Mouse (Mus musculus): ENCODE results near the gene Txnl4b.

The Txnl4b gene

DNA sequence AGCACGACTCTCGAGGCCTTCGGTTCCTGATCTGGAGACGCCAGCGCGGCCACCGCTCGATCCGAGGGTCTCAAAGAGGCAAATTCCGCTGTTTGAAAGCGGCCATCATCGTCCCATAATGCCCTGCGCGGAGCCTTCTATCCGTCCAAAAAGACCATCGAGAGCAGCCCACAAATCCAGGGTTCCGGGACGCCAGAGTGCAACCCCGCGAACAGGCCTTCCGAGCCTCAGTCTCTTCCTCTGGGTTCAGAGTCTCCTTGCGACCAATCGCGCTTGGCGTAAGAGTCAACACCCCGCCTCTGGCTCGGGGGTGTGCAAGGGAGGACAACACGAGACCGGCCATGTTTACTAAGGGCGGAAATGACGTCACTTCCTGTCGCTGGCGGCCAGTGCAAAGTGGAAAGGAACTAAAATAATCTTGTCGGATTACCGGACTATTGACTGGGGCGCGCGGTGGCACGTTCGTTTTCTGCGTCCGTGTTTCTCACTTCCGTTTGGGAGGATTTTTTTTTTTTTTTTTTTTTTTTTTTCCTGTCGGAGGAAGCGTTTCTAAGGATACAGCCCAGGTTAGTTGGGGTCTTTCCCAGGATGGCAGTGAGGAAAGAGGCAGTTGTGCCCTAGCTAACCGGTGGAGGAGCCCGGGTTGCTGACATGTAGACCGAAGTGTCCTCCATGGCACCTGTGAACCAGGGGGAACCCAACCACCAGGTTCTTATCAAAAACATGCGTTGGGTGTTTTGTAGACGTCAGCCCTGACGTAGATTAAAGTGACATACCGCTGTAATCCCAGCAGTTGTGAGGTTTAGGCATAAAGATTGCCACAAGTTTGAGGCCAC lies at the start of gene Txnl4b, which contains the start of gene Dhx38:
Txnl4b (plus strand) TSS at position 395 of the 836 bp plus-strand sequence.
Dhx38 (minus strand) TSS at position 364 of the 836 bp plus-strand sequence.
- DNase-seq = peak; percentile 99

DNA sequence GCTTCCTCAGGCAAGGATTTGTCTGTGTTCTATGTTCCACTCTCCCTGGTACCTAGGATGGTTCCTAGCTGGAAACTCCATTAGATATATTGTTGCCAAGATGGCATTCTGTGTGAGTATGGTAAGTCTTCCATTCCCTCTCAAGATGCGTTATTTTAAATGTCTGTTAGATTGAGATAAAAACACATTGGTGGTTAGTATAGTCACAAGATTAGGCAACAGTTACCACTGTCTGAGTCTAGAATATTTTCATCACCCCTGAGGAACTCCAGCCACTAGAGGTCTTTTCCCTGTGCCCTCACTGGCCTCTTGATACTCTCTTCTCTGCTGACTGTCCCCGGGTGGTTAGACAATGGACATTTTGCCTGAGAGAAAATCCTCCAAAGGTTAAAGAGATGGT lies 41.7 kb upstream of the Txnl4b start:
- DNase-seq = no peak

DNA sequence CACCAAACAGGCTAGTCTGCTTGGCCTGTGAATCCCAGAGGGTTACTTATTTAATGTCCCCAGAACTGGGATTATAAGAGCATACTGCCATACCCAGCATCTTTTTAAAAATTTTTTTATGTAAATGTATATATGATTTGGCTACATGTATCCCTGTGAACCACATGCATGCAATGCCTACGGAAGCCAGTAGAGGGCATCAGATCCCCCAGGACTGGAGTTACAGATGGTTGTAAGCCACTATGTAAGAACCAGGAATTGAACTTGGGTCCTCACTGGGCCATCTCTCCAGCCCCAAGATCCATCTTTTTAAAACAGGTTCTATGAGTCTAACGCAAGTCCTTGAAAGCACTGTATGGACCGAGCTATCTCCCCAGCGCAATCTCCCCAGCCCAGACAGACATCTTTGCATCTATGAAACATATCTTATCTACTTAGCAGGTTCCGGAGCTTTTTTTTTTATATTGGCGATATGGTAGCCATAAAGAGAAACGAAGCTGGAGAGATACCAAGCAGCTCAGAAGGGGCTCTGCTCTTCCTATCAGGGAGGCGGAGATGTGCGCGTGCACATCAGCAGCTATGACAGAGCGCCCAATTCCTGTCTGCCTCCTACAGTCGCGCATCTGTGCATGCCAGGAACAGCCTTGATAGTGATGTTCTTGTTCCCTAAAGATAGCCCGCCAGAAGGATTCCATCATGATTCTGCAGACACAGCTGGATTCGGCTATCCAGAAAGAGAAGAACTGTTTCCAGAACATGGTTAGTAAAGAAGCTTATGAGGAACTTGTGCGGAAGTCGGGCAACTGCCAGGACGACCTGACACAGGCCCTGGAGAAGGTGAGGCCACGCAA lies 30.3 kb upstream of the Txnl4b start:
- DNase-seq = peak; percentile 30

DNA sequence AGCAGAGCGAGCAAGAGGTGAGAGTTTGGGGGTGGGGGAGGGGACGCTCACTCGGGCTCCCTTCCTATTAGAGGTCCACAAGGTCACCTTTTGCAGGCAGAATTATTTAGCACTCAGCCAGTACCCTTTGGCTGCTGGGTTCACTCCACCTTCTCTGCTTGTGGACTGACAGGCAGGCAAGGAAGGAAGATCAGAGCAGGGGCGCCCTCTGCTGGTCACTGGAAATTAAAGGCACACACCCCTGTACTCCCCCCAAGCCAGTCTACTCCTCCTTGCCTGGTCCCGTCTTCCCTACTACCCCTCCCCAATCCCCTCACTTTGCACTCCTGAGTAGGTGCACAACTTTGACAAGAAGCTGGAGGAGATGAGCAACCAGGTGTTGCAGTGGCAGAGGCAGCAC lies 29.0 kb upstream of the Txnl4b start:
- peak; percentile 84 for DNase-seq

DNA sequence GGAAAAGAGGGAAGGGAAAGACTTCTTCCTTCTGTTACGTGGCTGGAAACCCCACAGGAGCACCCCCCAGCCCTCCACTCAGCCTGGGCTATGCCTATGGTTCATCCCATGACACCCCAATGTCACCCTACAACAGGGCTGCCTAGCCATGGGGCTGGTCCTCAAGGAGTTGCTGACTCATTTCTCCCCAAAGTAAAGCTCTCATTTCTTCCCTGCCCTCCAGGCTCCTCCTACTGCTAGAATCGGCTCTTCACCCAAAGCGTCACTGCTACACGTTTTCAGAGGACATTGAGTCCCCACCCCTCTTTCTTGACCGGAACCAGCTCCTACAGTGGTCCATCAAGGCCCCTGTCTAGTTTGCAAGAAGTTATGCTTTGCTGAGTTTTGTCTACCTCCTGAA lies 23.5 kb upstream of the Txnl4b start:
- no peak for DNase-seq

DNA sequence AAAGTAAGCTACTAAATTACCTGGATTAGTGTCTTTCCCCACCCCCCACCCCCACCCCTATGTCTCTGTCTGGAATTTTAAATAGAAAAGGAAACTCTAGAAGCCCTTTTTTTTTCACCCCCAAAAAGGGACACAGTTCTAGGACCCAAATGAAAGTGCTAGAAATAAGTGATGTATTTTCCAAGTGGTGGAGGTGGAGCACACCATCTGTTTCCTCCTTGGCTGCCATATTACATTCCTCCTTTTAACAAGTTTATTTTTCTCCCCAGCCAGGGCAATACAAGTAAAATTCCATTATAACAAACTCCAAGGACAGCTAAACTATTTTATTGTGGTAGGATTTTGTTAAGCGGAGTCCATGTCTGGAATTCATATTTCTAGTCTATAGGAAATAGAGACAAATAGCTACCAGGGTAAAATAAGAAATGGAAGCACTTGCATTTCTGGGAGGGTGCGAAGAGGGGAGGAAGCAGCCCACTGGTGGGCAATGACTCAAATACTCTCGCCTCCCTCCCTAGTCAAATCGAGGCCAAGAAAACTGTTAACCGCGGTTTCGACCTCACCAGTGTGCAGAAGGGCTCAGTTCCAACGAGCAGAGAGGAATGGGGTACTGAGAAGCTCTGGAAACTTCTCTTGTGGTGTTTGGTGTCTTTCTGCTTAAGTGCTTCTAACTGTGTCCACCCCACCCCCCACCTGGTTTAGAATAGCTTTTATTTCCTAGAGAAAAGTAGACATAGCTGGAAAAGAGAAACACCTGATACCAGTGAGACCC lies 22.8 kb upstream of the Txnl4b start:
- no peak for DNase-seq

DNA sequence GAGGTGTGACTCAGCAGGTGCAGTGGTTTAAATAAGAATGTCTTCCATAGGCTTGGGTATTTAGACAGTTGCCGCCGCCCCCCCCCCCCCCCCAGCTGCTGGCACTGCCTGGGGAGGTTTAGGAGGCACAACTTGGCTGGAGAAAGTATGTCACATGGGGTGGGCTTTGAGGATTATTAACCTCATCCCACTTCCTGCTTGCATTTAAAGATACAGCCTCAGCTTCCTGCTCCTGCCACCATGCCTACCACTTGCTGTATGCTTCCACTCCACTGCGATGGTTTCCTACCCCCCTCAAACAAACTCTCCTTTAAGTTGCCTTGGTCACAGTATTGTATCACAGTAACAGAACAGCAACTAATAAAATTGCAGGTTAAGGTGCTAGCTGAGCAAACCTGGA lies 21.6 kb upstream of the Txnl4b start:
- no peak for DNase-seq

DNA sequence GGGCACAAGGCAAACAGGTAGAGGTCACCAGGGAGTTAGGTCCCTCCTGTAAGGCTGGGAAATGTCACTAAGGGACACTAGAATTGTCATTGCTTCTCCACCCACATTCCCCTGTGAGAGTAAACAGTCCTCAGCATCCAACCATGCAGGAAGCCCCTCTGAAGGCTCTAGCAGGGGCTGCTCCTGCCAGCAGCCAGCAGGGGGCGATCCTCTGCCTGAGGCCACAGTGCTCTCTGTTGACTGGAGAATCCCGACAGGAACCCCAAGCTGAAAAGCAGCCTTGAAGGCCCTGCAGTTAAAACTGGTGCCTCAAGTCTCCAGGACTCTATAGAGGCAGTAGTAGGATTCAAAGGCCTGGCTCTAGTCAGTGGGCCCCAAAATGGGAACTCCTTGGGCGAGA lies 14.0 kb upstream of the Txnl4b start:
- peak; percentile 60 for DNase-seq

DNA sequence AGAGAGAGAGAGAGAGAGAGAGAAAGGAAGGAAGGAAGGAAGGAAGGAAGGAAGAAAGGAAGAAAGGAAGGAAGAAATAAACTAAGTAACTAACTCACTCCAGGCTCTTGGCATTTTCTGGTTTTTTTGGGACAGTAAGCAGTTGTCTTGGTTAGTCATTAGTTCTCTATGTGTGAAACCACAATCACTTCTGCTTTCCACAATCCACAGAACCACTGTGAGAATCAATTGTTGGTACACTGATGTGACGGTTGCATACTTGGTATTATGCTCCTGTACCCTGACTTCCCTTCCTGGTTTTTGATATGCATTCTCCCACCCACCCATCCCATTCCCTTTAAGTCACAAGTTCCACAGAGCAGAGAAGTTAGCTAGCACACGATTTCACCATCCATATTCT lies 1.8 kb upstream of the Txnl4b start:
- no peak for DNase-seq

DNA sequence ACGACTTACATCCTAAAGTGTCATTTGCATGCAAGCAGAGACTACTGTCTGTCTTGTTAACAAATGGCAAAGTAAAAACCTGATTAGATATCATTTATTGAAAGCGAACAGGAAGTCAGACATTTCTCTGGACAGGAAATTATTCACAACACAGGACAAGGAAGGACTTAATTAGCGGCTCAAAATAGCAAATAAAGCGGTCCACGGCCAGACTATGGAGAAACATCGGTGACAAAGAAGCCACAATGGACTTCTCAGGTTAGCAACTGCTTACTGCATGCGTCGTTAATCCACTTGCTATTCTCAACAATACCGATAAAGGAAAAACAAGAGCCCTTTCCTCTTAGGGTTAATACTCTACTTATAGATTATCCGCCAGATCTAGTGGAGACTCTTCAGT lies 926 bp upstream of the Txnl4b start:
- no peak for DNase-seq

DNA sequence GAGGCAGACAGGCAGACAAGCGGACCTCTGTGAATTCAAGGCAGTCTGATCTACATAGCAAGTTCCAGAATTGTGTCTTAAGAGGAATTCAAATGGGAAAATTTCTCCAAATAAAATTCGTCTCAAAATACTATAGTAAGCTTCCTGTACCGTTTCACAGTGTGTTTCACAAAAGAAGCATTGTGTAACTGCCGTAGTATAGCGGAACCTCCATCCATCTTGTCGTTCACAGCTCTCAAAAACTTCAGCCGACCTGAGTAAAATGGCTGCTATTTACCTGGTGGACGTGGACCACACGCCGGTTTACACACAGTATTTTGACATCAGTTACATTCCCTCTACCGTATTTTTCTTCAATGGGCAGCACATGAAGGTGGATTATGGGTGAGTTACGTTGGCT lies 5.4 kb downstream of the Txnl4b start:
- DNase-seq = no peak

DNA sequence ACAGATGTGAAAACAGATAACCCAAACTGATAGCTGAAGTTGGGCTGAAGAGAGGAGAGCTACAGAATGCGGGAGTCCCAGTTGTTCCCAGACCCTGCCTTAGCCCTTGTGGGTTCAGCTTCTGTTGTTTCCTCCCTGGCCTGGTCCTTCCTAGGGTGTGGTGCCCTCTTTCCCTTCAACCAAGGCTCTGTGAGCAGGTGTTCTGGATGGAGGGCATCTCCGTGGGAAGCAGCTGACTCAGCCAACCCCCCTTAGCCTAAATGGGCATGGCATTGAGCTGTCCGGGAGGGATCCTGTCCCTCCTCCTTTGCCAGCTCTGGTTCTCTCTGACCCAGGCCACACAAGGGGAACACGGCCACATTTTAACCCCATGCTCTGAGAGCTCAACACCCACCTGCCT lies 10.6 kb downstream of the Txnl4b start:
- no peak for DNase-seq

DNA sequence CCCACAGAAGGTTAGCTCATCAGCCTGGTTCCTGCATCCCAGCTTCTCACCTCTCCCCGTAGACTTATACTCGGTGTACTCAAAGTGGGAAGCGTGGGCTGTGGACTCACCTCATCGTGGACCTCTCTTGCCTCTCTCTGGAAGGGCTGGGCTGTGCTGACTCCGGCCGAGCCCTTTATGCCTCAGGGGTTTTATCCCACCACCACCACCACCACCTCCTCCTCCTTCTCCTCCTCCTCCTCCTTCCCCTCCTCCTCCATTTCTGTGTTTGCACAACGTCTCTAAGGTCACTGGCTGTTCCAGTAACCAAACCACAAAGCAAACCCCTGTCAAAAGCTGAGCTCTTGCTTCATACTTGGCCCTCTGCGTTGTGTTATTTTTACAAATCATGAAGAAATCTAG lies 13.2 kb downstream of the Txnl4b start, which contains the start of gene Hp:
Hp (minus strand) TSS at position 273 of the 402 bp plus-strand sequence.
- no peak for DNase-seq

DNA sequence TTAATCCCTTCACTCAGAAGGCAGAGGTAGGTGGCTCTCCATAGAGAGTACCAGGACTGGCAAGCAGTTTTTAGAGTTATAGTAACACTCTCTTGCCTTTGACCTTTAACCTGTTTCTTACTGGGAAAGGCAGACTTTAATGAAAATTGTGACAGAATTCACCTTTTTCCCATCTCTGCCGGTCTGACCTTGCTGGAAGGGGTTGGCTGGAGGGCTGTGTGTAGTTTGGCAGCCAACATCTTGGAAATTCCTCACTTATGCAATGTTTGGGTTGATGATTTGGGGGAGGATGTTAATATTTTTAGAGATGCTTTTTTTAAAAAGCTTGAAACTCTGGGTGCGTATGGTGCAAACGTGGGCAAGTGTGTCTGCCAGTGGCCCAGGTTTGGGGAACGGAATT lies 18.6 kb downstream of the Txnl4b start:
- DNase-seq = no peak

DNA sequence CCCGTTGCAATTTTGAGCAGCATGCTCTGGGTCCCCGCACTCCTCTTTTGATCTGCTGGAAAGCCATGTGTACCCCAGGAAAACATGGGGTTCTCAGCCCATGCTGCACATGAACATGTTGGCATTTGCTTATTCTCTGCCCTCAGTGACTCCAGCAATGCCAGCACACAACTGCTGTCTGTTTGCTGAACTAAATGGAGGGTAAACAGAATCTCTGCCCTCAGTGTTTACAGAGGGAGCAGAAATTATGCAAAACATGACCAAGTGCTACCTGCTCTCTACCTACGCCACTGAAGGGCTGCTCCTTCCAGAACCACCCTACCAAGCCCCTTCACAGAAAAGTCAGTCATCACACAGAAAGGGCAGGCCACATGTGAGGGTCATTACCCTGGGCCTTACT lies 19.1 kb downstream of the Txnl4b start:
- no peak for DNase-seq

DNA sequence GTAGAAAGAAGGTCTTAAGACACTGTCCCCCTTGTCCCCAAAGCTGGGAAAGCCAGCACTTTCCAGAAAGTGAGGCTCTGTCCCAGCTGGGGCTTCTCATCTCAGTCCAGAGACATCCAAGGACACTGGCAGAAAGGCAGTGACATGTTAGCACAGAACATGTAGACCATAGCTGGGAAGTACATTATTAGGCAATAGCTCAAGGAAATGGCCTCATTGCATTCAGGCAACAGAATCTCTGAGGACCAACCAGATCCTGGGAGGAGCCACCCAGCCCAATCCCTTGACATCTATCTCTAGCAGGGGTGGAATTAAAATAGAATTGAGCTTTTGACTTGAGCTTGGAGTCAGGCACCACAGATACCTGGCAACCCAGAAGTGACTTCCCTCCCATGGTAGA lies 20.0 kb downstream of the Txnl4b start:
- DNase-seq = no peak

DNA sequence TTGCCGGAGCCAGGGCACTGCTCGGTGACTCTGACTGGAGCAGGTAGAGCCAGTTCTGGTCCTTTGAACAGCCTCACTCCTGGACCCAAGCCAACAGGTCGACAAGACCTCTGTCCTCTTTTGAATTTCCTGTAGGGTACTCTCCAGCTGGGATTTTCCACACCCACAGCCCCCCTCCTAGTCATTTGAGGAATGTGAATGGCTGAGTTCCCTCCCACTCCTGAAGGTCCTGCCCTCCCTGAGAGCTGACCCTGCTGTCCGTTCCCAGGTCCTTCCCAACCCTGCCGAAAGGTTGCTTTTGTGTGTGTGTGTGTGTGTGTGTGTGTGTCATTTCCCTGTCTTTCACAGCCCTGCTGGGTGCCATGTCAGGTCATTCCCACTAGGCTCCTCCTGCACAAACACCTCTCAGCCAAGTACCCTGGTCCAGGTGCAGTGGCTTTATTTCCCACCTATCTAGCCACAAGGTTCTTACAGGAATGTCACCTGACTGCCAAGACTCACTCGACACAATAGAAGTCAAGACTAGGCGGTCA lies 21.3 kb downstream of the Txnl4b start:
- DNase-seq = no peak

DNA sequence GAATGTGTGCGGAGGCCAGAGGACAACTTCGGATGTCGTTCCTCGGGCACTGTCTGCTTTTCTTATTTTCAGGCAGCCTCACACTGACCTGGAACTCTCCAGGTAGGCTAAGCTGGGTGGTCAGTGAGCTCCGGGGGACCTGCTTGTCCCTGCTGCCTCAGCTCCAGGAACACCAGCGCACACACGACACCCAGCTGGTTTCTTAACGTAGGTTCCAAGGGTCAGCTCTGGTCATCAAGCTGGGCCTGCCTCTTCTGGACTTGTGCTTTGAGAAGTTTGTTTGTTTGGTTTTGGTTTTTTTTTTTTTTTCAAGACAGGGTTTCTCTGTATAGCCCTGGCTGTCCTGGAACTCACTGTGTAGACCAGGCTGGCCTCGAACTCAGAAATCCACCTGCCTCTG lies 25.2 kb downstream of the Txnl4b start:
- no peak for DNase-seq

DNA sequence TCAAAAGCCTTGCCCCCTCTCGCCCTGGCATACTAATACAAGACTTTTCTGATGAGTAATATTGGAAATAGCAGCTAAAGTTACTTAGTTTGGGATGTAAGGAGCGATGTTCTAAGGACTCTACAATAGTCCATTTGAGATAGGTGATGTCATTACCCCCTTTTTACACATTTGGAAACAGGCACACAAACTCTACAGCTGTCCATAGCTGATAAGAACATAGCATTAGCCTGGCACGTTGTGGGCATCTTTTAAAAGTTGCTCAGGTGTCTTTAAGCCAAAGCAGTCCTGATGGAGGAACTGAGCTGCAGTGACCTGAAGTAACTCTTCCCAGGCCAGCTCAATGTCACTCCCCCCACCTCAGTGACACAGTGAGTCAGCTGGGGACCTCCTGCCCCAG lies 25.7 kb downstream of the Txnl4b start:
- no peak for DNase-seq

DNA sequence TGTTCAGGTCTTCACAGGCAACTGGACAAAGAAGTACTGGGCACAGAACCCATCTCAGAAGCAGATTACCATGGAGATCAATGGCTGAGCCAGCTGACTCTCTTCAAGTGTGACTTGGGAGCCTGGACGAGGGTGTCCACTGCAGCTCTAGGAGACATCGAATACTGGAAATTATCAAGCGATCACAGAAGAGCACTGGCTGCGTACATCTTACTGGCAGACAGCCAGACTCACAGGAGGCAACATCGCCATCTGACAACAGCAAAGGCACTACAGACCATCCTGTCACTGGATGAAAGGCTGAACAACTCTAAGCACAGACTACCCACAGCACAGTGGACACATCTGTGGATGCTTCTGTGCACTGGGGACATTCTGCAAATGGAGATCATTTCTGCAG lies 26.5 kb downstream of the Txnl4b start:
- no peak for DNase-seq

DNA sequence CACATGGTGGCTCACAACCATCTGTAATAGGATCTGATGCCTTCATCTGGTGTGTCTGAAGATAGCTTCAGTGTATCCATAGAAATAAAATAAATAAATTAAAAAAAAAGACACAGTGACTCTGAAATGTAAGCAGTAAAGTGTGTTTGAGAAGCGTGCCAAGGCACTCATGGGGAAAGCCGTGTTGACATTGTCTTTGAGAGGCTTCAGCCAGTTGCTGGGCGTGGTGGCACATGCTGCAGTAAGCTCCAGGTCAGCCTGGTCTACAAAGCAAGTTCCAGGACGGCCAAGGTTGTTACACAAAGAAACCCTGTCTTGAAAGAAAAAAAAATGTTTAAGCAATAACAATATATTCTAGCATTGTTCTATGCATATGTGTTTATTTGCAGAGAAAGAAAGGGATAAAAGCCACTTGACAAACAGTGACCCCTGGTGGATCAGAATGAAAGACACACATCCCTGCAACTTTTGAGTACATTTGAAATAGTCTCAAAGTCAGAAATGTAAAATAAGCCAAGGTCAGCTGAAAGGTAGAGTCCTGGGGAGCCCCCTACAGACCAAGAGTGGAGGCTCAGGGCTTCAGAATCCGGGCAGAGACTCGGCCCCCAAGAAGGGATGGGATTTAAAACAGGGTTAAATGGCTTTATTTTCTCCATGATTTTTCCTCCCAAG lies 27.6 kb downstream of the Txnl4b start:
- peak; percentile 28 for DNase-seq

DNA sequence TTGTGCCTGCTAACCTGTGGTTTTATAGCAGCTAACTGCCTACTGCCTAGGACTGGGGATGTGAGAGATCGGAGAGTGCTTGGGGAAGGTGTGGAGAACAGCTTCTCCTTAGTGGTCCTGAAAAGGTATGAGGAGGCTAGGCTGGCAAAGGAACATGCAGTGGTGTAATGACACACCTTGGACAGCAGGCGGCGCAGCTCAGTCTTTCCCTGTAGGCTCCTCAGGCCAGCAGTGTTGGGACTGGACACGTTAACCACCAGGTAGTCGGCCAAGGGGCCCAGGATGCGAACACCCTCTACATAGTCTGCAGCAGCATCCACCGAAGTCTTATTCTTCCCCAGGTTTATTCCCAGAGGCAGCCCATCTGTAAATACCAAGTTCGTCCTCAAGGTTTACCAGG lies 30.2 kb downstream of the Txnl4b start:
- DNase-seq = peak; percentile 62

Data from embryo, embryonic 11 days (tissue).